ENCODE assay signal across 8 mouse cellular contexts in genomic region chr7:102255954-102256353, GRCm38 (mm10). TPM values are rescaled to one million over a fixed set of nuclear protein-coding genes. Genes with fewer than 3 reads are reported as not detected.
DNase-seq lines count a peak whose midpoint lies in the region; ATAC-seq and TF ChIP-seq lines count a peak whose summit lies in the region.

TSS of gene Rhog (minus strand) at chr7:102256054.

- H3K4me3 ChIP-seq in thymus, adult 2 months (ENCODE audit: control insufficient read depth, insufficient read depth, low read length), result no peak within 1 kb of the TSS
- no peak within 1 kb of the TSS for H3K4me3 ChIP-seq in forebrain, embryonic 11.5 days (ENCODE audit: low read depth, low read length)
- H3K4me3 ChIP-seq in limb, embryonic 13.5 days, result no peak within 1 kb of the TSS
- H3K4me3 ChIP-seq in stomach, embryonic 14.5 days (ENCODE audit: low read depth, low read length), result no peak within 1 kb of the TSS

- no peak for TF ChIP-seq CTCF in thymus, adult 2 months (IDR thresholded peaks at IDR 0.05; ENCODE audit: borderline replicate concordance, control insufficient read depth, extremely low read depth, insufficient read depth, low read length, poor library complexity)

- no peak for TF ChIP-seq POLR2A in thymus, adult 2 months (IDR thresholded peaks at IDR 0.05; ENCODE audit: control insufficient read depth, extremely low read depth, insufficient read depth, low read length, poor library complexity)

- 70% methylated on average over 3 of the region's 3 CpGs for WGBS in thymus, adult 2 months
- WGBS in forebrain, embryonic 11.5 days, result 84% methylated on average over 3 of the region's 3 CpGs
- 70% methylated on average over 3 of the region's 3 CpGs for WGBS in limb, embryonic 13.5 days
- 85% methylated on average over 3 of the region's 3 CpGs for WGBS in stomach, embryonic 14.5 days

- no peak within 1 kb of the TSS for H3K27ac ChIP-seq in thymus, adult 2 months (ENCODE audit: control insufficient read depth, insufficient read depth, low read length)
- H3K27ac ChIP-seq in forebrain, embryonic 11.5 days (ENCODE audit: low read depth, low read length), result no peak within 1 kb of the TSS
- no peak within 1 kb of the TSS for H3K27ac ChIP-seq in limb, embryonic 13.5 days
- H3K27ac ChIP-seq in stomach, embryonic 14.5 days (ENCODE audit: low read length), result no peak within 1 kb of the TSS

- no peak within 1 kb of the TSS for H3K4me2 ChIP-seq in forebrain, embryonic 11.5 days (ENCODE audit: low read depth, low read length, severe bottlenecking)
- H3K4me2 ChIP-seq in limb, embryonic 13.5 days (replicated peaks), result no peak within 1 kb of the TSS
- no peak within 1 kb of the TSS for H3K4me2 ChIP-seq in stomach, embryonic 14.5 days (replicated peaks; ENCODE audit: low read depth, low read length)

- peaks cover 9% of the 10 kb centered on the region for H3K4me1 ChIP-seq in thymus, adult 2 months (replicated peaks; ENCODE audit: control insufficient read depth, insufficient read depth, low read length)
- no peaks in the 10 kb centered on the region for H3K4me1 ChIP-seq in forebrain, embryonic 11.5 days (replicated peaks; ENCODE audit: control insufficient read depth, insufficient read depth, low read length)
- peaks cover 4% of the 10 kb centered on the region; the same call in 1 of the 2 replicates for H3K4me1 ChIP-seq in limb, embryonic 13.5 days
- H3K4me1 ChIP-seq in stomach, embryonic 14.5 days (ENCODE audit: control insufficient read depth, insufficient read depth, low read length), result no peaks in the 10 kb centered on the region

- ATAC-seq in forebrain, embryonic 11.5 days (replicated peaks; ENCODE audit: low FRiP score), result no peak
- ATAC-seq in limb, embryonic 13.5 days (ENCODE audit: low FRiP score, low read depth), result no peak
- ATAC-seq in stomach, embryonic 14.5 days (ENCODE audit: insufficient number of reproducible peaks, insufficient read depth, low FRiP score, low read depth), result no peak

- DNase-seq in thymus, adult 2 months, result no peak
- DNase-seq in thymus, postnatal 25 days, result no peak
- DNase-seq in forebrain, embryonic 11.5 days (ENCODE audit: low spot score), result no peak
- no peak for DNase-seq in heart, postnatal 36 days
- DNase-seq in embryo, embryonic 11 days, result no peak
- DNase-seq in spleen, adult 12 weeks (ENCODE audit: low spot score), result no peak

- no peaks in the 10 kb centered on the region for H3K9me3 ChIP-seq in forebrain, embryonic 11.5 days (ENCODE audit: control insufficient read depth, low read length)
- no peaks in the 10 kb centered on the region for H3K9me3 ChIP-seq in limb, embryonic 13.5 days
- H3K9me3 ChIP-seq in stomach, embryonic 14.5 days (ENCODE audit: control insufficient read depth, low read depth, low read length), result no peaks in the 10 kb centered on the region

- intact Hi-C loops in heart, postnatal 36 days (cut with DNase I), result no loop called here

- H3K27me3 ChIP-seq in thymus, adult 2 months (ENCODE audit: control insufficient read depth, insufficient read depth, low read length), result no peaks in the 10 kb centered on the region
- H3K27me3 ChIP-seq in forebrain, embryonic 11.5 days (ENCODE audit: control insufficient read depth, insufficient read depth, low read length), result no peaks in the 10 kb centered on the region
- no peaks in the 10 kb centered on the region for H3K27me3 ChIP-seq in limb, embryonic 13.5 days
- no peaks in the 10 kb centered on the region for H3K27me3 ChIP-seq in stomach, embryonic 14.5 days (ENCODE audit: control insufficient read depth, insufficient read depth, low read length)

- no peaks in the 10 kb centered on the region for H3K36me3 ChIP-seq in thymus, adult 2 months (ENCODE audit: control insufficient read depth, insufficient read depth, low read length)
- H3K36me3 ChIP-seq in forebrain, embryonic 11.5 days (ENCODE audit: control insufficient read depth, insufficient read depth, low read length), result no peaks in the 10 kb centered on the region
- H3K36me3 ChIP-seq in limb, embryonic 13.5 days, result no peaks in the 10 kb centered on the region
- H3K36me3 ChIP-seq in stomach, embryonic 14.5 days (ENCODE audit: control insufficient read depth, insufficient read depth, low read length), result no peaks in the 10 kb centered on the region

- H3K9ac ChIP-seq in forebrain, embryonic 11.5 days (ENCODE audit: low read length), result no peak within 1 kb of the TSS
- no peak within 1 kb of the TSS for H3K9ac ChIP-seq in limb, embryonic 13.5 days
- no peak within 1 kb of the TSS for H3K9ac ChIP-seq in stomach, embryonic 14.5 days (replicated peaks; ENCODE audit: low read depth, low read length)

RNA-seq across cellular contexts. Expression of gene Rhog, which starts in this region (rescaled TPM):
- 221 and 282 TPM in 2 replicates for polyA plus RNA-seq in thymus, adult 2 months (2012; rRNA removed)
- polyA plus RNA-seq in forebrain, embryonic 11.5 days (2014; fragmentation: Nextera tagmentation; extraction: Ambion mirVana), result 32.2 and 37.2 TPM in 2 replicates
- 10 to 100 TPM; 24.7 to 35.3 TPM for total RNA-seq in heart, postnatal 36 days (2021)
- 56.7 and 57.8 TPM in 2 replicates for polyA plus RNA-seq in limb, embryonic 13.5 days (2015; fragmentation: Nextera tagmentation; extraction: Ambion mirVana)
- polyA plus RNA-seq in stomach, embryonic 14.5 days (2014; fragmentation: Nextera tagmentation; extraction: Ambion mirVana), result 61.6 and 65.1 TPM in 2 replicates
